Mouse (Mus musculus) MEL (cell line): Measurements from ENCODE around the gene Mccc1. TPM values are rescaled to one million over a fixed set of nuclear protein-coding genes. Genes with fewer than 3 reads are reported as not detected.

Experiments used
- DNase-seq: peaks from one replicate; pipeline ENCODE4 v3.0.0; 2011; ENCODE audit warnings: low read depth, low spot score
- H3K27ac ChIP-seq: 2 replicates; pipeline ENCODE4 v1.5.1; 2012; ENCODE audit warnings: low read depth, mild to moderate bottlenecking, control low read depth, low read length, moderate library complexity; ENCODE audit not compliant: control insufficient read depth
- H3K27me3 ChIP-seq, 2 experiments: fragments of 150-350 bp in 1 of 2; sonication (generic) in 1 of 2; 2 replicates each; pipeline ENCODE4 v1.6.1; 2012; ENCODE audit warnings: low read length in 2 of 2, mild to moderate bottlenecking in 2 of 2, improper control_type of control experiment in 1 of 2, moderate library complexity in 1 of 2; ENCODE audit not compliant: insufficient read depth in 2 of 2, control insufficient read depth in 1 of 2
- H3K36me3 ChIP-seq, 2 experiments: 2 replicates each; pipeline ENCODE4 v1.6.1; 2012 to 2014; ENCODE audit warnings: low read length in 2 of 2, improper control_type of control experiment in 1 of 2, inconsistent platforms in 1 of 2, mild to moderate bottlenecking in 1 of 2; ENCODE audit not compliant: insufficient read depth in 2 of 2, control insufficient read depth in 1 of 2
- H3K4me1 ChIP-seq, 2 experiments: fragments of 150-350 bp in 1 of 2; sonication (generic) in 1 of 2; 2 replicates each; pipeline ENCODE4 v1.6.1; 2012; ENCODE audit warnings: low read length in 2 of 2, improper control_type of control experiment in 1 of 2, mild to moderate bottlenecking in 1 of 2; ENCODE audit not compliant: insufficient read depth in 2 of 2, control insufficient read depth in 1 of 2
- H3K4me3 ChIP-seq, 2 experiments: fragments of 150-350 bp in 1 of 2; sonication (generic) in 1 of 2; 2 replicates each; pipeline ENCODE4 v1.5.1; 2012; ENCODE audit warnings: low read depth in 2 of 2, low read length in 2 of 2, mild to moderate bottlenecking in 2 of 2, moderate library complexity in 2 of 2, control low read depth in 1 of 2, improper control_type of control experiment in 1 of 2; ENCODE audit not compliant: control insufficient read depth in 1 of 2, insufficient read depth in 1 of 2
- H3K79me2 ChIP-seq: 2 replicates; pipeline ENCODE4 v1.6.1; 2012; ENCODE audit warnings: mild to moderate bottlenecking, low read length, moderate library complexity; ENCODE audit not compliant: control insufficient read depth, poor library complexity, insufficient read depth
- H3K9ac ChIP-seq: 2 replicates; pipeline ENCODE4 v1.6.1; 2012; ENCODE audit warnings: low read depth, mild to moderate bottlenecking, control low read depth, low read length, moderate library complexity; ENCODE audit not compliant: control insufficient read depth, poor library complexity, severe bottlenecking
- H3K9me3 ChIP-seq: fragments of 150-350 bp; sonication (generic); replicated peaks from 2 replicates; pipeline ENCODE4 v1.6.1; 2012; ENCODE audit warnings: mild to moderate bottlenecking, low read length, improper control_type of control experiment, moderate library complexity; ENCODE audit not compliant: insufficient read depth
- CHD1 ChIP-seq: IDR thresholded peaks from 2 replicates; pipeline ENCODE4 v1.6.1; 2012; ENCODE audit warnings: low read depth, mild to moderate bottlenecking, inconsistent platforms, low read length, improper control_type of control experiment
- CHD2 ChIP-seq: IDR thresholded peaks from 2 replicates; pipeline ENCODE4 v1.6.1; 2011; ENCODE audit warnings: low read length, improper control_type of control experiment
- ELF1 ChIP-seq: IDR thresholded peaks from 2 replicates; pipeline ENCODE4 v1.6.1; 2014; ENCODE audit warnings: low read depth, mild to moderate bottlenecking, inconsistent platforms, low read length, improper control_type of control experiment, moderate library complexity
- EP300 ChIP-seq, 2 experiments: IDR thresholded peaks; 2 replicates each; pipeline ENCODE4 v1.6.1; 2011; ENCODE audit warnings: improper control_type of control experiment in 2 of 2, low read length in 2 of 2, low read depth in 1 of 2, mild to moderate bottlenecking in 1 of 2
- HCFC1 ChIP-seq: IDR thresholded peaks from 2 replicates; pipeline ENCODE4 v1.6.1; 2012; ENCODE audit warnings: low read depth, mild to moderate bottlenecking, inconsistent platforms, low read length, improper control_type of control experiment, moderate library complexity
- JUND ChIP-seq: IDR thresholded peaks from 2 replicates; pipeline ENCODE4 v1.6.1; 2011; ENCODE audit warnings: low read depth, mild to moderate bottlenecking, improper control_type of control experiment, low read length
- KAT2A ChIP-seq: conservative IDR thresholded peaks from 2 replicates; pipeline ENCODE4 v1.6.1; 2012; ENCODE audit warnings: low read depth, low read length, improper control_type of control experiment, inconsistent platforms
- MAFK ChIP-seq: IDR thresholded peaks from 2 replicates; pipeline ENCODE4 v1.6.1; 2011; ENCODE audit warnings: low read depth, mild to moderate bottlenecking, low read length, improper control_type of control experiment, borderline replicate concordance
- MAX ChIP-seq: IDR thresholded peaks from 2 replicates; pipeline ENCODE4 v1.6.1; 2011; ENCODE audit warnings: low read length, improper control_type of control experiment
- MAZ ChIP-seq: IDR thresholded peaks from 2 replicates; pipeline ENCODE4 v1.6.1; 2012; ENCODE audit warnings: low read depth, mild to moderate bottlenecking, inconsistent platforms, low read length, improper control_type of control experiment
- MXI1 ChIP-seq: IDR thresholded peaks from 2 replicates; pipeline ENCODE4 v1.6.1; 2011; ENCODE audit warnings: mild to moderate bottlenecking, low read depth, low read length, improper control_type of control experiment
- MYC ChIP-seq: IDR thresholded peaks from 2 replicates; pipeline ENCODE4 v1.6.1; 2011; ENCODE audit warnings: low read depth, mild to moderate bottlenecking, low read length, improper control_type of control experiment, moderate library complexity
- NRF1 ChIP-seq: IDR thresholded peaks from 2 replicates; pipeline ENCODE4 v1.6.1; 2014; ENCODE audit warnings: low read depth, mild to moderate bottlenecking, inconsistent platforms, low read length, improper control_type of control experiment, moderate library complexity; ENCODE audit not compliant: poor library complexity, insufficient read depth, severe bottlenecking
- POLR2A ChIP-seq, 2 experiments: IDR thresholded peaks; 2 replicates each; pipeline ENCODE4 v1.6.1; 2011 to 2012; ENCODE audit warnings: low read length in 2 of 2, mild to moderate bottlenecking in 2 of 2, control low read depth in 1 of 2, improper control_type of control experiment in 1 of 2, low read depth in 1 of 2, moderate library complexity in 1 of 2; ENCODE audit not compliant: control insufficient read depth in 1 of 2, insufficient read depth in 1 of 2, poor library complexity in 1 of 2
- POLR2AphosphoS5 ChIP-seq: IDR thresholded peaks from 2 replicates; pipeline ENCODE4 v1.6.1; 2012; ENCODE audit warnings: low read depth, borderline replicate concordance, mild to moderate bottlenecking, inconsistent platforms, low read length, moderate library complexity, mixed read lengths
- RCOR1 ChIP-seq: IDR thresholded peaks from 2 replicates; pipeline ENCODE4 v1.6.1; 2012; ENCODE audit warnings: low read depth, mild to moderate bottlenecking, inconsistent platforms, low read length, improper control_type of control experiment
- SIN3A ChIP-seq: IDR thresholded peaks from 2 replicates; pipeline ENCODE4 v1.6.1; 2012; ENCODE audit warnings: low read length, improper control_type of control experiment, inconsistent platforms
- TAL1 ChIP-seq: IDR thresholded peaks from 2 replicates; pipeline ENCODE4 v1.6.1; 2012; ENCODE audit warnings: mild to moderate bottlenecking, inconsistent platforms, low read length, moderate library complexity, mixed read lengths
- TBP ChIP-seq: IDR thresholded peaks from 2 replicates; pipeline ENCODE4 v1.8.0; 2011; ENCODE audit warnings: low read depth, low read length, improper control_type of control experiment
- TCF12 ChIP-seq: IDR thresholded peaks from 2 replicates; pipeline ENCODE4 v1.6.1; 2014; ENCODE audit warnings: low read depth, mild to moderate bottlenecking, inconsistent platforms, low read length, improper control_type of control experiment, moderate library complexity
- UBTF ChIP-seq: IDR thresholded peaks from 2 replicates; pipeline ENCODE4 v1.6.1; 2012; ENCODE audit warnings: low read depth, mild to moderate bottlenecking, inconsistent platforms, low read length, improper control_type of control experiment, moderate library complexity, borderline replicate concordance; ENCODE audit not compliant: insufficient read depth
- USF2 ChIP-seq, 2 experiments: IDR thresholded peaks; 2 replicates each; pipeline ENCODE4 v1.6.1; 2011 to 2012; ENCODE audit warnings: improper control_type of control experiment in 2 of 2, low read length in 2 of 2, borderline replicate concordance in 1 of 2, inconsistent platforms in 1 of 2, low read depth in 1 of 2, mild to moderate bottlenecking in 1 of 2; ENCODE audit not compliant: insufficient read depth in 1 of 2
- ZC3H11A ChIP-seq: IDR thresholded peaks from 2 replicates; pipeline ENCODE4 v1.6.1; 2012; ENCODE audit warnings: low read depth, mild to moderate bottlenecking, inconsistent platforms, low read length, improper control_type of control experiment
- polyA plus RNA-seq, 2 experiments: library from polyadenylated mRNA; stranded (reverse) in 1 of 2; unstranded in 1 of 2; fragments of >175 nt in 1 of 2; fragments of >200 nt in 1 of 2; gene quantifications; 2 replicates each; pipeline versions ENCODE4 v1.2.1 to v1.2.4; 2012; ENCODE audit warnings: low replicate concordance in 2 of 2, low read depth in 1 of 2; ENCODE audit not compliant: insufficient read length in 2 of 2, insufficient read depth in 1 of 2, missing spikeins in 1 of 2
- total RNA-seq: library from RNA; depleted of rRNA; stranded (reverse); fragments of 300-350 nt; gene quantifications from 2 replicates; pipeline ENCODE4 v1.2.3, GENCODE M21; 2012

Gene Mccc1
- total and polyA plus RNA-seq, 3 experiments, result 4.0 to 14.7 TPM; not detected in 1

DNA sequence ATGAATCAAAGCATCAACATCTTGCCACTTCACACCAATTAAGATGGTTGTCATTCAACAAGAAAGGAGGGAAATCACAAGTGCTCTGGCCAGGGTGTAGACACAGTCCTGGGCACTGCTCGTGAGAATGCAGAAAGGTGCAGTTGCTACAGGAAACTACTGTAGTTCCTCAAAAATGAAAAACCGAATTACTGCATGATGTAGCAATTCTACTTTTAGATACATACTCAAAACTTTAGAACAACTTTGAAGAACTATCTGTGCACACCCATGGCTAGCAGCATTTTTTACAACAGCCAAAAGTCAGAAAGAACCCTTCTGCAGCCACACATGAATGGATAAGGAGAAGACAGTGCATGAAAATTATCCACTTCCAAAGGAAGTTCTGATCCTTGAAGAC is 34.0 kb downstream of the Mccc1 start (continued):
- TF ChIP-seq MAFK (no peak), POLR2A (IDR thresholded peaks at IDR 0.05; ENCODE audit: control insufficient read depth in 1 of 2, insufficient read depth in 1 of 2, low read depth in 1 of 2, low read length in 2 of 2, poor library complexity in 1 of 2) (no peak), NRF1 (no peak), UBTF (no peak), MAX (peak; percentile 35; the same call in 1 of the 2 replicates), KAT2A (no peak), SIN3A (peak; percentile 70), TBP (peak; percentile 53), RCOR1 (0 out of 2 replicates have a peak, but pooled peaks have one; percentile 34), CHD1 (no peak), HCFC1 (no peak), MYC (0 out of 2 replicates have a peak, but pooled peaks have one; percentile 29), JUND (no peak), USF2 (IDR thresholded peaks at IDR 0.05; ENCODE audit: borderline replicate concordance in 1 of 2, insufficient read depth in 1 of 2, low read depth in 1 of 2, low read length in 2 of 2) (no peak), TCF12 (peak; percentile 52), ZC3H11A (no peak), CHD2 (no peak), ELF1 (no peak), TAL1 (no peak), MAZ (no peak), POLR2AphosphoS5 (no peak)

DNA sequence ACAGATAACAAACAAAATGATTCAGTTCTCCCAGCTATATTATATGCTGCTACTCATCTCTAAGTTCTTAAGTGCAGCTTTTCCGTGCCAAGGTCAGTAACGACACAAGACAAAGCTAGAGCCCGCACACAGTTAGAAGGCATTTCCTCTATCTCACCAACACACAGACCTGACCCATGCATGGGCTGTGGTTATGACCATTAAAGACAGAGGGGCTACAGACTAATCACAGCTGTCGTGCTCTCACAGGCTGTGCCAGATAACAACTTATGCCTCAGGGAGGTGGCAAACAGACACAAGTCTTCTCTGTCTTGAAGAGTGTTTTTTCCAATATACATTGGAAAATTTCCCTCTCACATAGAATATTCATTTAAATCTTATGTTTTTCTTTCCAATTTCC is 35.5 kb downstream of the Mccc1 start:
- no peaks in the 10 kb centered on the region for H3K27me3 ChIP-seq
- H3K4me3 ChIP-seq, result no peak overlapping the region
- peaks cover 17 to 20% of the 10 kb centered on the region in 2 experiments for H3K4me1 ChIP-seq
- H3K79me2 ChIP-seq, result no peaks in the 10 kb centered on the region
- peak; percentile 41 for DNase-seq
- TF ChIP-seq MXI1 (no peak), HCFC1 (no peak), UBTF (no peak), EP300 (IDR thresholded peaks at IDR 0.05; ENCODE audit: low read depth in 1 of 2, low read length in 2 of 2) (peak in 1 of 2 experiments; percentile 38; a peak in 2 of 4 replicates), TAL1 (peak; percentile 35), TCF12 (0 out of 2 replicates have a peak, but pooled peaks have one; percentile 13)
- H3K9me3 ChIP-seq, result no peaks in the 10 kb centered on the region
- H3K9ac ChIP-seq, result no peak overlapping the region
- no peak overlapping the region for H3K27ac ChIP-seq
- H3K36me3 ChIP-seq, result peaks cover 0 to 26% of the 10 kb centered on the region in 2 experiments; a peak in 2 of 4 replicates
